Mouse (Mus musculus) thymus, adult 2 months (tissue): ENCODE data around the gene Thrap3. TPM values are rescaled to one million over a fixed set of nuclear protein-coding genes. Genes with fewer than 3 reads are reported as not detected.
"Not testable (repeated sequence)": the region's sequence is repeated elsewhere in the genome, so short reads cannot be mapped to it uniquely, and the experiment has no call there.

Experiments
- DNase-seq: peaks from one replicate; pipeline ENCODE4 v3.0.0; 2021
- H3K27ac ChIP-seq: fragments of 200-500 bp; 2 replicates; pipeline ENCODE4 v1.5.1; 2012; ENCODE audit warnings: low read length, control low read depth; ENCODE audit not compliant: control insufficient read depth, insufficient read depth
- H3K27me3 ChIP-seq: fragments of 200-500 bp; 2 replicates; pipeline ENCODE4 v1.6.1; 2012; ENCODE audit warnings: mild to moderate bottlenecking, low read length, moderate library complexity, mixed read lengths; ENCODE audit not compliant: control insufficient read depth, insufficient read depth
- H3K36me3 ChIP-seq: fragments of 200-500 bp; 2 replicates; pipeline ENCODE4 v1.6.1; 2012; ENCODE audit warnings: mild to moderate bottlenecking, low read length, moderate library complexity; ENCODE audit not compliant: control insufficient read depth, insufficient read depth
- H3K4me1 ChIP-seq: fragments of 200-500 bp; replicated peaks from 2 replicates; pipeline ENCODE4 v1.6.1; 2012; ENCODE audit warnings: low read length; ENCODE audit not compliant: control insufficient read depth, insufficient read depth
- H3K4me3 ChIP-seq: fragments of 200-500 bp; 2 replicates; pipeline ENCODE4 v1.5.1; 2012; ENCODE audit warnings: mild to moderate bottlenecking, low read length, control low read depth, moderate library complexity; ENCODE audit not compliant: control insufficient read depth, insufficient read depth
- CTCF ChIP-seq: fragments of 200-500 bp; IDR thresholded peaks from 2 replicates; pipeline ENCODE4 v1.5.1; 2012; ENCODE audit warnings: mild to moderate bottlenecking, control low read depth, low read length, moderate library complexity, borderline replicate concordance; ENCODE audit not compliant: control insufficient read depth, poor library complexity, insufficient read depth; ENCODE audit errors: extremely low read depth
- POLR2A ChIP-seq: fragments of 200-500 bp; IDR thresholded peaks from 2 replicates; pipeline ENCODE4 v1.6.1; 2012; ENCODE audit warnings: mild to moderate bottlenecking, low read length, control low read depth, moderate library complexity; ENCODE audit not compliant: control insufficient read depth, poor library complexity, insufficient read depth; ENCODE audit errors: extremely low read depth
- WGBS: fragments of 180-500 bp; shearing (Covaris S2); methylation state at CpG from one replicate; pipeline ENCODE4 v1.1.7; 2018; 5-methylcytosine and 5-hydroxymethylcytosine counted together
- polyA plus RNA-seq: library from polyadenylated mRNA; depleted of rRNA; stranded (reverse); fragments of >200 nt; gene quantifications from 2 replicates; pipeline ENCODE4 v1.2.3, GENCODE M21; 2012

The Thrap3 gene
- polyA plus RNA-seq, 1 experiment, result 91.8 TPM

DNA sequence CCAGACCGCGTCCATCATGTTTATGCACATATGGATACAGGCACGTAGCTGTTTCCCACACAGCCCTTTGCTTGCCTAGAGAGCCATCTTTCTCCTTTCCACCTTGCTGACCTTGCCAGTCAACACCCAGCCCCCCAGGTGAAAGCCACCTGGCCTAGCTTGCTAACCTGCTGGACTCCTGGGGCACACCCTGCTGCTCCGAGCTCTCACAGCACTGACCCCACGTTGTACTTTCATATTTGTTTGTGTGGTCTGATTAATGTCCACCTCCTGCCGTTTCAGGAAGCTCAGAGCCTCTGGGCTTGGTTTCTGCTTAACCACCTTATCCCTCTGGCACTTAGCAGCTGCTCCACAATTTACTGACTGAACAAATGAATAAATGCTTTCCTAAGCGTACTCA is 27.3 kb upstream of the Thrap3 start:
- TF ChIP-seq POLR2A (no peak), CTCF (no peak)
- H3K27ac ChIP-seq, result no peak overlapping the region
- 74% methylated on average over 7 of the region's 7 CpGs for WGBS

DNA sequence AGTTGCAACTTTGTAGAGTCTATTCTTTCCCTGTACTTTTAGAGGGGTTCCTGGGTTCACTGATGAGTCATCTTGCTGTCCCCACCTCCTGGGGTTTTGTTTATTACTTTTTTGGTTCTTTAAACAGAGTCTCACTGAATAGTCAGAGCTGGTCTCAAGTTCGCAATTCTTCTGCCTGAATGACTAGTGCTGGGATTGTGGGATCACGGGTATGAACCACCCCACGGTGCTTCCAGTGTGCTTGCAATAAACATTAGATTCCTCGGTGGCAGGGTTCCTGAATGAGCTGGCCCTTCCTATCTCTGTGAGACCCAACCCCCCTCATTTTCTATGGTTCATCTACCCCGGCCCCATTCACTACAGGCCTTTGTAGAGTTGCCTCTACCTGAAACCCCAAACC is 25.6 kb upstream of the Thrap3 start:
- Histone ChIP-seq H3K36me3 (peaks cover 9% of the 10 kb centered on the region), H3K27ac (no peak overlapping the region), H3K4me1 (peaks cover 3% of the 10 kb centered on the region), H3K4me3 (no peak overlapping the region), H3K27me3 (no peaks in the 10 kb centered on the region)
- DNase-seq, result no peak
- WGBS, result 62% methylated on average over 5 of the region's 5 CpGs
- no peak for TF ChIP-seq CTCF
- no peak for TF ChIP-seq POLR2A

More for the DNA sequence above, 27.3 kb upstream of the Thrap3 start:
- Histone ChIP-seq H3K36me3 (peaks cover 23% of the 10 kb centered on the region), H3K4me3 (no peak overlapping the region), H3K4me1 (peaks cover 10% of the 10 kb centered on the region), H3K27me3 (no peaks in the 10 kb centered on the region)
- DNase-seq, result no peak

DNA sequence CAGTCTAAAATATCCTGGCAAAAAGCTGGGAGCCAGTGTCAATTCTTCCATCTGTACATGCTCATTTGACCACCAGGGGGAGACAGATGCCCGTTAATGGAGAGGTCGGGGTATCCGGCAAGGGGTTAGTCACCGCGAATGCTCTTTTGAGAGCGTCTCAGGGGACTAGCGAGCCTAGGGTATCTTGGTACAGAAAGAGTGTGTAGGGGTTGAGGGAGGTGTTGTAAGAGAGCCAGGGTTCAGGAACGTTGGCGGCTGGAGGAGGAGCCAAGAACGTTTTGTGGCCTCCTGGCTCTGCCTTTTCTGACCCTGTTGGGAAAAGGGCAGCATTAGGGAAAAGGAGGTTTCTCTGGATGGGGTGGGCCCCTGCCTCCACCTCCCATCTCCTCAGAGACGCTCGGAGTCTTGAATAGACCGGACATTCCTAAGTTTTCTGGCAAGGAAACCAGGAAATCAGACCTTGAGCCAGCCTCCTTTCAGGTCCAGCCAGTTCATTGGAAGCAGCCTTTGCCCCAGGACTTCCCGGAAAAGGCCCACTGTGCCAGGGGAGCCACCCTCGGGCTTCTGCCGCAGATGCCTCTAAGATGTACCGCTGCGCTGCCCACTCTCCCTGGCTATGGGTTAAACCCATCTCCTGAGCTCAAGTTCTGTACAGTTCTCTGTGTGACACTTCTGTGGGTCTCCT is 24.7 kb upstream of the Thrap3 start:
- Histone ChIP-seq H3K27me3 (no peaks in the 10 kb centered on the region), H3K27ac (no peak overlapping the region), H3K36me3 (peaks cover under 1% of the 10 kb centered on the region; the same call in 1 of the 2 replicates), H3K4me3 (no peak overlapping the region), H3K4me1 (peaks cover 3% of the 10 kb centered on the region)
- WGBS, result 9% methylated on average over 18 of the region's 18 CpGs
- DNase-seq, result peak; percentile 91
- TF ChIP-seq CTCF (peak; percentile 56; the same call in 1 of the 2 replicates), POLR2A (no peak)

DNA sequence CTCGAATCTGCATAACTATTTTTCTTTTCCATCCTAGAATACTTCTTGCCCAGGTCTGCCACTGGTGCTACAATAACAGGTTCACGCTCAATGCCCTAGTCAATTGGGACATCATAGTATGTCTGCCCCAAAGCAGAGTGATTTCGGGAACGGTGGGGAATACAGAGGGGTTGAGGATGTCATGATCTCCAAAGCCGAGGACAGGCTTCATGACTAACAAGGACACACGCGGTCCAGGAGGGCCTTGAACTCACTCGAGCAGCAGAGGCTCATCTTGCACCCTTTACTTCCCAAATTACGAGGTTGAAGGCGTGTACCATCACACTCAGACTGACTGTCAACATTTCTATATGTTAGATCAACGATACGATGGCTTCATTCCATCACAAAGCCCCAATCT is 24.1 kb upstream of the Thrap3 start:
- Histone ChIP-seq H3K27ac (no peak overlapping the region), H3K4me1 (peaks cover 3% of the 10 kb centered on the region), H3K36me3 (no peaks in the 10 kb centered on the region), H3K4me3 (no peak overlapping the region), H3K27me3 (no peaks in the 10 kb centered on the region)
- no peak for DNase-seq
- 57% methylated on average over 12 of the region's 12 CpGs for WGBS
- no peak for TF ChIP-seq CTCF
- TF ChIP-seq POLR2A, result no peak

DNA sequence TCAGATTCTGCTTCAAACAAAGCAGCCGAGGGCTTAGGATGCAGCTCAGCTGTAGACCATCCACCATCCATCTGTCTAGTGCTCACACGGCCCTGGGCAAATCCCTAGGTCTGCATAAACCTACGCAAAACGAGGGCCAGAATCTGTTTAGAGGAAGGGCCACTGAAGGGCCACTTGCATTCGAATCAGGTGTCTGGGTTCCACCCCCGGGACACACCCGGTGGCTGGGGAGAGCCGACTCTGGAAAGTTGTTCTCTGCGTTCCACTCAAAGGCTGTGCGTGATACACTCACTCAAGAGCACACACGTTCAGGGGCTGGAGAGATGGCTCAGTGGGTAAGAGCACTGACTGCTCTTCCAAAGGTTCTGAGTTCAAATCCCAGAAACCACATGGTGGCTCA is 20.1 kb upstream of the Thrap3 start:
- Histone ChIP-seq H3K27ac (no peak overlapping the region), H3K4me1 (peaks cover 3% of the 10 kb centered on the region), H3K27me3 (no peaks in the 10 kb centered on the region), H3K4me3 (no peak overlapping the region), H3K36me3 (no peaks in the 10 kb centered on the region)
- no peak for TF ChIP-seq POLR2A
- TF ChIP-seq CTCF, result no peak
- DNase-seq, result no peak
- WGBS, result 92% methylated on average over 11 of the region's 11 CpGs

DNA sequence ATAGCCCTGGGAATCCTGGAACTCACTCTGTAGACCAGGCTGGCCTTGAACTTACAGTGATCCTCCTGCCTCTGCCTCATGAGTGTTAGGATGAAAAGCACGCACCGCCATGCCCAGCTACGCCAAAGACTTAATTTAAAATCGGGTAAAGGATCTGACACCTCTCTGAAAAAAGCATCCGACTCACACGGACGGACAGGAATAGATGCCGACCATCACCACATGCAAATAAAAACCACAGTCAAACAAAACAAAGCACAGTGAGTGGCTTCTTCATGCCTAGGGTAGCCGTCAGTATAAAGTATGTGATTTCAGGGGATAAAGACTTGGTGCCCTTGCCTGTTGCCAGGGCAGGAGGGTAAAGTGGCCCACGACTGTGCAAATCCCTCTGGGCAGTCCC is 17.5 kb upstream of the Thrap3 start:
- Histone ChIP-seq H3K4me1 (no peaks in the 10 kb centered on the region), H3K36me3 (no peaks in the 10 kb centered on the region), H3K27me3 (no peaks in the 10 kb centered on the region), H3K4me3 (no peak overlapping the region), H3K27ac (no peak overlapping the region)
- TF ChIP-seq POLR2A (no peak), CTCF (no peak)
- DNase-seq, result no peak
- 90% methylated on average over 10 of the region's 10 CpGs for WGBS

DNA sequence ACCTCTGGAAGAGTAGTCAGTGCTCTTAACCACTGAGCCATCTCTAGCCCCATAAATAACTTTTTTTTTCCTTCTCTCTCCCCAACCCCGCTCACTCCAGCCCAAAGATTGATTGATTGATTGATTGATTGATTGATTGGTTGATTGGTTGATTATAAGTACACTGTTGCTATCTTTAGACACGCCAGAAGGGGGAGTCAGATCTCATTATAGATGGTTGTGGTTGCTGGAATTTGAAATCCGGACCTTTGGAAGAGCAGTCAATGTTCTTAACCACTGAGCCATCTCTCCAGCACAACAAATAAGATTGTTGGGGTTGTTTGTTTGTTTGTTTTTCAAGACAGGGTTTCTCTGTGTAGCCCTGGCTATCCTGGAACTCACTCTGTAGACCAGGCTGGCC is 17.0 kb upstream of the Thrap3 start:
- not testable (repeated sequence) for H3K27me3 ChIP-seq, H3K27ac ChIP-seq, H3K4me1 ChIP-seq, DNase-seq, H3K36me3 ChIP-seq, H3K4me3 ChIP-seq
- 78% methylated on average over 3 of the region's 3 CpGs for WGBS
